Mouse (Mus musculus) heart, adult 9 months (tissue): ENCODE measurements around the gene Vmn2r46.
"Not testable (repeated sequence)": the region's sequence is repeated elsewhere in the genome, so short reads cannot be mapped to it uniquely, and the experiment has no call there.

ENCODE experiments used
- DNase-seq, 2 experiments: peaks; one replicate each; pipeline ENCODE4 v3.0.0; 2022; ENCODE audit warnings: low spot score in 2 of 2

Gene Vmn2r46

GRCm38 (mm10) chr7:9770471-9770870 lies at the start of gene Vmn2r46:
Gene Vmn2r46 (minus strand): TSS chr7:9770571.
- DNase-seq, result not testable (repeated sequence)
